Mouse (Mus musculus) midbrain, embryonic 10.5 days (tissue): ENCODE measurements around the gene Srrt. TPM values are rescaled to one million over a fixed set of nuclear protein-coding genes. Genes with fewer than 3 reads are reported as not detected.

ENCODE experiments used
- DNase-seq: peaks from one replicate; pipeline ENCODE4 v3.0.0-alpha.2; 2017; ENCODE audit warnings: low spot score
- H3K27ac ChIP-seq: fragments of 300-500 bp; sonication (generic); replicated peaks from 2 replicates; pipeline ENCODE4 v1.5.1; 2016; ENCODE audit warnings: mild to moderate bottlenecking
- H3K27me3 ChIP-seq: fragments of 300-500 bp; sonication (generic); 2 replicates; pipeline ENCODE4 v1.6.1; 2016; ENCODE audit warnings: low read depth, mild to moderate bottlenecking; ENCODE audit not compliant: poor library complexity, severe bottlenecking
- H3K36me3 ChIP-seq: fragments of 300-500 bp; sonication (generic); 2 replicates; pipeline ENCODE4 v1.6.1; 2016; ENCODE audit warnings: mild to moderate bottlenecking, moderate library complexity
- H3K4me1 ChIP-seq: fragments of 300-500 bp; sonication (generic); 2 replicates; pipeline ENCODE4 v1.6.1; 2016
- H3K4me3 ChIP-seq: fragments of 300-500 bp; sonication (generic); 2 replicates; pipeline ENCODE4 v1.5.1; 2016; ENCODE audit warnings: mild to moderate bottlenecking, moderate library complexity
- H3K9me3 ChIP-seq: fragments of 300-500 bp; sonication (generic); replicated peaks from 2 replicates; pipeline ENCODE4 v1.6.1; 2016; ENCODE audit warnings: mild to moderate bottlenecking
- WGBS: fragments of 180-500 bp; shearing (Covaris S2); methylation state at CpG from one replicate; pipeline ENCODE4 v1.1.7; 2016; 5-methylcytosine and 5-hydroxymethylcytosine counted together
- polyA plus RNA-seq: library from polyadenylated mRNA; unstranded; fragments of >200 nt; fragmentation: Nextera tagmentation; extraction: Ambion mirVana; gene quantifications from 2 replicates; pipeline ENCODE4 v1.2.1, GENCODE M21; 2016

The Srrt gene
- polyA plus RNA-seq: 190 and 192 TPM in 2 replicates

DNA sequence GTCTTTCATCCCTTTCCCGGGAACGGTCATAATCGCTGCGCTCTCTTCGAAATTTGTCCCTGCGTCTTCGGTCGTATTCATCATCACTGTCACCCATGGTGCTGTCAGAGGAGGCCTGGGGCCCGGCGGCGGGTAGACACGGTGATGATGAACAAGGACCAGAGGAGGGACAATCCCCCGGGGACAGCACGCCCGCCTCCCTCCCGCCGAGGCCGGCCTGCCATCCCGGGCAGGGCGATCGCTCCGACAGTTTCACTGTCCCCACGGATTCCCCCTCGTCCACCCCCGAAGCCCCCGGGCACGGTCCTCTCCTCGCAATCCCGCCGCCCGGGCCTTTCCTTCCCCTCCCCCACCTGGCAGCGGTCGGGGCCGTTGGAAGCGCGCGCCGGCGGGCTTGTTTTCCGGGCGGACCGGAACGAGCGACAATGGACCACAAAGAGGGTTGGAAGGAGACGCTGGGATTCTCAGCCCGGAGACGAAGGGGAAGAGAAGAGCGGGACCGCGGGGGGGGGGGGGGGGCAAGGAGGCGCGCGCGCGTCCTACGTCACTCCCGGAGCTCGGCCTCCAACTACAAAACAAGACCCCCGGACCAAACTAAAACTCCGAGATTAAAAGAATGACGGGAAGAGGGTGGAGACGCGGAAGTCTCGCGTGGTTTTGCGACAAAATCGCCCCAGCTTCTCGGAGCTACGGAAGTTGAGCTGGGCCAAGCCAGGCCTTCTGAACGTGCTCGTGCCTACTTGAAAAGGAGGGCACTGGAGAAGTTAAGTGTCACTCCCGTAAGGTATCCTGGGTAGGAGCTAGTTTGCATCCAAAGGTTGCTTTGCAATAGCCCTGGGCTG lies at the start of gene Srrt:
TSS of gene Srrt (minus strand) at position 604 of the 842 bp plus-strand sequence.
- peak; percentile 95 for DNase-seq
- H3K27me3 ChIP-seq: no peaks in the 10 kb centered on the region
- 1% methylated on average over 72 of the region's 72 CpGs for WGBS
- peaks cover 45% of the 10 kb centered on the region for H3K4me1 ChIP-seq
- 0 out of 2 replicates have a peak, but pooled peaks cover 5% of the 10 kb centered on the region for H3K9me3 ChIP-seq
- H3K4me3 ChIP-seq: peak within 1 kb of the TSS; percentile 98
- H3K27ac ChIP-seq: peak within 1 kb of the TSS; percentile 97
- H3K36me3 ChIP-seq: peaks cover 78% of the 10 kb centered on the region

DNA sequence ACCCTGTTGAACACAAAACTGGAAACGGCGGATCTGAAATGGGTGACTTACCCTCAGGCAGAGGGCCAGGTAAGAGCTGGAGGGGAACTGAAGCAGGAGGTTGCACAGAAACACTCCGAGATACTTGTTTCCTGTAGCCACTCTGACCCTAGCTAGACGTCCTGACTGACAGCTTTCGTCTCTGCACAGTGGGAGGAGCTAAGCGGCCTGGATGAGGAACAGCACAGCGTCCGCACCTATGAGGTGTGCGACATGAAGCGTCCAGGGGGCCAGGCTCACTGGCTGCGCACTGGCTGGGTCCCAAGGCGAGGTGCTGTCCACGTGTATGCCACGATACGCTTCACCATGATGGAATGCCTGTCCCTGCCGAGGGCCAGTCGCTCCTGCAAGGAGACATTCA lies 46.6 kb upstream of the Srrt start:
- Histone ChIP-seq H3K4me1 (peaks cover 51% of the 10 kb centered on the region), H3K4me3 (peak overlapping the region; percentile 16; the same call in 1 of the 2 replicates), H3K36me3 (peaks cover 65% of the 10 kb centered on the region), H3K27ac (no peak overlapping the region), H3K27me3 (no peaks in the 10 kb centered on the region), H3K9me3 (no peaks in the 10 kb centered on the region)
- no peak for DNase-seq
- 89% methylated on average over 17 of the region's 17 CpGs for WGBS

DNA sequence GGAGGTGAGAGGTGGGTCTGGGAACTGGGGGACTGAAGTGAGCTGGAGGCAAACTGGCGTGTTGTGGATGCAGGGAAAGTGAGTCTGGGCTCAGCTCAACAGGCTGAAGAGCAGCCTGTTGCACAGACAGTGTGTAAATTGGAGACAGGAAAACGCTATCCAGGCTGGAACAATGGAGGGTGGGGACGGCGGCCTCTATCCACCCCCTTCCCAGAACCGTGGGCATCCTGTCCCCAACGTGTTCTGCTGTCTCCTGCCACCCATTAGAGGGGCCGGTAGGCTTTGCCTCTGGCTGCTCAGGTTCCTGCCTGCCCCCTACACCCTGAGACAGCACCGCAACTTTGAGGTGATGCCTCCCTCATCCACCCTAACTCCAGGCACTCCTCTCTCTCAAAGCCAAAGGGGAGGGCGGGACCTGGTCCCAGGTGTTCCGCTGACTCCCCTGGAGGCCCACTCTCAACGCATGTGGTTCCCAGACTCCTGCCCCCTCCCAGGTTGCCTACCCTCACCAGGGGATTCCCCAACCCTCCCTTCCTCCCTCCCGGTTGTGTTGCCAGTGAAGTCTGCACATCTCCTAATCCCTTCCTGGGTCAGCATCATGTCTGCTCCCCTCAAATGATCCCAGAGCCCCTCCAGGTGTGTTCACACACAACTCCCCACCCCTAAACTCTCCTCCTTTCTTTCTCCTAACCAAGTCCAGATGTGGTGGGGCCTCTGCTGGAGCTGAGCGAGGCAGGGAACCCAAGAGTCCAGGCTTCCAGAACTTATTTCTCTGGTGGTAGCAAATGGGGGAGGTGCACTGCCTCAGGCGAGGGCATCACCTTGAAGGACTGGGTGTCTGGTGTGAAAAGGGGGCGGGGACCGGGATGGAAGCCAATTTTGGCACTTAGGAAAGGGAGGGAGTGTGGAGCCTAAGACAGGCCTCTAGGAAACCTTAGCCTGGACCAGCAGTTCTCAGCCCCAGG lies 44.8 kb upstream of the Srrt start:
- Histone ChIP-seq H3K27me3 (no peaks in the 10 kb centered on the region), H3K4me1 (peaks cover 68% of the 10 kb centered on the region), H3K9me3 (no peaks in the 10 kb centered on the region), H3K36me3 (peaks cover 47% of the 10 kb centered on the region), H3K27ac (peak overlapping the region; percentile 97), H3K4me3 (peak overlapping the region; percentile 96)
- WGBS: 21% methylated on average over 16 of the region's 16 CpGs
- no peak for DNase-seq

GRCm38 (mm10) chr5:137351394-137351793 lies 43.9 kb upstream of the Srrt start:
- peaks cover 75% of the 10 kb centered on the region for H3K4me1 ChIP-seq
- H3K27ac ChIP-seq: peak overlapping the region; percentile 97
- no peaks in the 10 kb centered on the region for H3K9me3 ChIP-seq
- H3K36me3 ChIP-seq: peaks cover 38% of the 10 kb centered on the region
- peak overlapping the region; percentile 96 for H3K4me3 ChIP-seq
- H3K27me3 ChIP-seq: no peaks in the 10 kb centered on the region
- WGBS: 9% methylated on average over 4 of the region's 4 CpGs
- no peak for DNase-seq

DNA sequence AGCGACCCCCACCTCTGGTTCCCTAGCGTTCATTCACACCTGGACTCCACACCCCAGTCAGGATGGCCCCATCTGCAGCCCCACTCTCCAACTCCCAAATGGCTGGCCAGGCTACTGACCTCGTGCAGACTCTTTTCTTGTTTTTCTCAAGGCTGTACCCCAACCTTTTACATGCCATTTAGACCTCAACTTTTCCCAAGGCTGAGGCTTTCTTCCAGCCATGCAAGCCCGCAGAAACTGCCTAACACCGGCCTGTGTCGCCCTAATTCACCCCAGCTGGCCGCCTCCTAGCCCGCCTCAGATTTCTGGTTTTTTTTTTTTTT lies 43.5 kb upstream of the Srrt start:
- H3K4me1 ChIP-seq: peaks cover 77% of the 10 kb centered on the region
- peaks cover 35% of the 10 kb centered on the region for H3K36me3 ChIP-seq
- H3K27me3 ChIP-seq: no peaks in the 10 kb centered on the region
- peak; percentile 47 for DNase-seq
- H3K27ac ChIP-seq: peak overlapping the region; percentile 97
- 1% methylated on average over 8 of the region's 8 CpGs for WGBS
- no peaks in the 10 kb centered on the region for H3K9me3 ChIP-seq
- peak overlapping the region; percentile 96 for H3K4me3 ChIP-seq

GRCm38 (mm10) chr5:137350205-137351057 lies 43.0 kb upstream of the Srrt start:
- Histone ChIP-seq H3K4me3 (peak overlapping the region; percentile 96), H3K27me3 (no peaks in the 10 kb centered on the region), H3K36me3 (peaks cover 29% of the 10 kb centered on the region), H3K9me3 (no peaks in the 10 kb centered on the region), H3K4me1 (peaks cover 83% of the 10 kb centered on the region), H3K27ac (peak overlapping the region; percentile 97)
- peak; percentile 54 for DNase-seq
- under 1% methylated on average over 55 of the region's 55 CpGs for WGBS

DNA sequence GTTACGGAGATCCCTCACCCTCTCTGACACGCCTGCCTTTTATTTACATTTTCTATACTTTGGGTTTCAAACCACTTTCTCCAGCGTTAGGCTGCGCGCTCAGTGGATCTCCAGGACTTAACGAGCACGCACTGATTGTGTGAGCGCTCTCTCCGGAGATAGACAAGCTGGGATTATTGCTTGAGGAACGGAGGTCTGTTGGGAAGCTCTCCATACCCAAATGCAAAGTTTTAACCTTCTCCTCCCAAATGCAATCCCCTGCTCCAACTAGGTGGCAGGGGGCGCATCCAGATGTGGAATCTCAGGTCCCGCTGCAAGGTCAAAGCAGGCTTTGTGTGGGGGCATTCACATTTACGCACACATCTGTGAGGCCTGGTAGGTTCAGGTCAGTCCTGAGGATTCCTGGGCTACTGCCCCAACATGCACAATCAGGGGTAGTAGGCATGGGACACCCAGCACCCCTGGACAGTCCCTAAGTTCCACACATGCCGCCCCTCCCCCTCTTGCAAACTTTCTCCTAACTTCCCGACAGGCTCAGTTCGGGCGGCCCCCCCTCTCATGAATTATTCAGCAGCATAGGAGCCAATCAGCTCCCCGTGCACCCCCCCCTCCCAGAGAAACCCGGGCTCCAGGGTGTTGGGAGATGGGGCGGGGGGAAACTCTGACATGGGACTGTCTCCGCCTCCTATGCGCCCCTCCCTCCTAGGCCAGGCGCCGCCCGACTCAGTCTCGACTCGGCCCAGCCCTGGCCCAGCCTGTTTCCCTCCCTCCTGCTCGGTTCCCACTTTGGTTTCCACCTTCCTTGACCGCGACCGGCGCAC lies 42.1 kb upstream of the Srrt start, which contains the start of gene Ephb4:
TSS of gene Ephb4 (plus strand) at position 726 of the 821 bp plus-strand sequence.
- Histone ChIP-seq H3K27me3 (no peaks in the 10 kb centered on the region), H3K27ac (peak within 1 kb of the TSS; percentile 97)

GRCm38 (mm10) chr5:137348482-137349383 lies 41.3 kb upstream of the Srrt start:
- peaks cover 78% of the 10 kb centered on the region for H3K4me1 ChIP-seq
- peak; percentile 73 for DNase-seq
- H3K36me3 ChIP-seq: peaks cover 12% of the 10 kb centered on the region
- H3K27me3 ChIP-seq: no peaks in the 10 kb centered on the region
- H3K9me3 ChIP-seq: no peaks in the 10 kb centered on the region
- peak overlapping the region; percentile 97 for H3K27ac ChIP-seq
- peak overlapping the region; percentile 96 for H3K4me3 ChIP-seq
- 1% methylated on average over 33 of the region's 33 CpGs for WGBS

More for the DNA sequence above, 42.1 kb upstream of the Srrt start, which contains the start of gene Ephb4:
- Histone ChIP-seq H3K4me1 (peaks cover 85% of the 10 kb centered on the region), H3K9me3 (no peaks in the 10 kb centered on the region), H3K4me3 (peak within 1 kb of the TSS; percentile 96), H3K36me3 (peaks cover 20% of the 10 kb centered on the region)
- DNase-seq: peak; percentile 96
- 1% methylated on average over 32 of the region's 32 CpGs for WGBS

- no peak for DNase-seq
- 15% methylated on average over 7 of the region's 7 CpGs for WGBS
- Histone ChIP-seq H3K27me3 (no peaks in the 10 kb centered on the region), H3K4me3 (peak overlapping the region; percentile 96), H3K4me1 (peaks cover 73% of the 10 kb centered on the region), H3K36me3 (peaks cover 6% of the 10 kb centered on the region), H3K27ac (peak overlapping the region; percentile 97), H3K9me3 (no peaks in the 10 kb centered on the region)
These were observed 40.4 kb upstream of the Srrt start for GRCm38 (mm10) chr5:137347856-137348255.

GRCm38 (mm10) chr5:137346983-137347382 lies 39.5 kb upstream of the Srrt start:
- Histone ChIP-seq H3K4me1 (peaks cover 64% of the 10 kb centered on the region), H3K9me3 (no peaks in the 10 kb centered on the region), H3K4me3 (no peak overlapping the region), H3K27me3 (no peaks in the 10 kb centered on the region), H3K36me3 (no peaks in the 10 kb centered on the region), H3K27ac (no peak overlapping the region)
- DNase-seq: no peak
- WGBS: 86% methylated on average over 4 of the region's 4 CpGs
